Mouse (Mus musculus) hindbrain, embryonic 16.5 days (tissue): ENCODE measurements around the gene S100a6. TPM values are rescaled to one million over a fixed set of nuclear protein-coding genes. Genes with fewer than 3 reads are reported as not detected.

Experiments used
- ATAC-seq: fragments of 200-750 bp; cut with Nextera tagmentation; 2 replicates; pipeline ENCODE4 v1.8.0; 2017; ENCODE audit warnings: moderate TSS enrichment, moderate library complexity
- H3K27ac ChIP-seq: fragments of 300-500 bp; sonication (generic); 2 replicates; pipeline ENCODE4 v1.5.1; 2014; ENCODE audit warnings: low read depth, mild to moderate bottlenecking, control low read depth, low read length, moderate library complexity
- H3K27me3 ChIP-seq: fragments of 300-500 bp; sonication (generic); replicated peaks from 2 replicates; pipeline ENCODE4 v1.6.1; 2014; ENCODE audit warnings: low read length; ENCODE audit not compliant: control insufficient read depth, insufficient read depth
- H3K36me3 ChIP-seq: fragments of 300-500 bp; sonication (generic); 2 replicates; pipeline ENCODE4 v1.6.1; 2014; ENCODE audit warnings: mild to moderate bottlenecking, low read length, moderate library complexity, mixed read lengths; ENCODE audit not compliant: control insufficient read depth, insufficient read depth
- H3K4me1 ChIP-seq: fragments of 300-500 bp; sonication (generic); 2 replicates; pipeline ENCODE4 v1.6.1; 2014; ENCODE audit warnings: low read depth, low read length; ENCODE audit not compliant: control insufficient read depth, insufficient read depth
- H3K4me2 ChIP-seq: fragments of 300-500 bp; sonication (generic); 2 replicates; pipeline ENCODE4 v1.6.1; 2014; ENCODE audit warnings: mild to moderate bottlenecking, low read length, control low read depth, moderate library complexity
- H3K4me3 ChIP-seq: fragments of 300-500 bp; sonication (generic); 2 replicates; pipeline ENCODE4 v1.5.1; 2014; ENCODE audit warnings: mild to moderate bottlenecking, low read length, control low read depth, moderate library complexity
- H3K9ac ChIP-seq: fragments of 300-500 bp; sonication (generic); 2 replicates; pipeline ENCODE4 v1.6.1; 2014; ENCODE audit warnings: low read depth, mild to moderate bottlenecking, control low read depth, low read length, moderate library complexity
- H3K9me3 ChIP-seq: fragments of 300-500 bp; sonication (generic); 2 replicates; pipeline ENCODE4 v1.6.1; 2014; ENCODE audit warnings: mild to moderate bottlenecking, low read length, moderate library complexity; ENCODE audit not compliant: control insufficient read depth
- WGBS: fragments of 180-500 bp; shearing (Covaris S2); extraction: QIAGEN DNeasy Blood & Tissue Kit; methylation state at CpG from one replicate; pipeline ENCODE4 v1.1.7; 2014; 5-methylcytosine and 5-hydroxymethylcytosine counted together
- polyA plus RNA-seq: library from polyadenylated mRNA; unstranded; fragments of >200 nt; fragmentation: Nextera tagmentation; extraction: Ambion mirVana; gene quantifications from 2 replicates; pipeline ENCODE4 v1.2.1, GENCODE M21; 2015

S100a6 gene
- polyA plus RNA-seq, 1 experiment from 2014 or later, result 32.1 TPM

DNA sequence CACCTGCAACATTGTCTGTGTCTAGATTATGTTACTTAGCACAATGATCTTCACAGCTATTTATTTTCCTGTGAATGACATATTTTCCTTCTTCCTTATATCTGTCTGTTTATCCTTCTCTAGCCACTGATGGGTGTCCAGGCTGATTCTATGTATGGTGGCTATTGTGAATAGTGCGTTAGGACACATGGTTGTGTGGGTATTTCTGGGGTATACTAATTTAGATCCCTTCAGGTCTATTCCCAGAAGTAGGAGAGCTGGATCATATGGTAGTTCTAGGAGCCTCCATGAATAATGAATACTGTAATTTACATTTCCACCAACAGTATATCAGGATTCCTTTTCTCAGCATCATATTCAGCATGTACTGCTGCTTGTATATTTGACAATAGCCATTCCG is 37.1 kb downstream of the S100a6 start:
- no peak for ATAC-seq
- H3K4me3 ChIP-seq, result no peak overlapping the region
- no peak overlapping the region for H3K27ac ChIP-seq
- H3K36me3 ChIP-seq, result no peaks in the 10 kb centered on the region
- H3K4me1 ChIP-seq, result no peaks in the 10 kb centered on the region
- 89% methylated on average over 2 of the region's 2 CpGs for WGBS
- no peak overlapping the region for H3K9ac ChIP-seq
- no peaks in the 10 kb centered on the region for H3K9me3 ChIP-seq
- H3K4me2 ChIP-seq, result no peak overlapping the region
- peaks cover 2% of the 10 kb centered on the region; the same call in 1 of the 2 replicates for H3K27me3 ChIP-seq

- Histone ChIP-seq H3K27ac (no peak overlapping the region), H3K9me3 (no peaks in the 10 kb centered on the region), H3K4me2 (no peak overlapping the region), H3K9ac (no peak overlapping the region), H3K36me3 (no peaks in the 10 kb centered on the region), H3K4me3 (no peak overlapping the region), H3K4me1 (no peaks in the 10 kb centered on the region), H3K27me3 (peaks cover 2% of the 10 kb centered on the region; the same call in 1 of the 2 replicates)
- ATAC-seq, result peak; percentile 94
- 36% methylated on average over 5 of the region's 5 CpGs for WGBS
Observed at GRCm38 (mm10) chr3:90652878-90653508, 40.3 kb downstream of the S100a6 start.

GRCm38 (mm10) chr3:90653717-90654116 is 41.0 kb downstream of the S100a6 start, which contains the start of gene S100a7a:
Gene S100a7a (plus strand): TSS chr3:90654017.
- H3K4me2 ChIP-seq, result no peak within 1 kb of the TSS
- ATAC-seq, result no peak
- H3K27ac ChIP-seq, result no peak within 1 kb of the TSS
- no peaks in the 10 kb centered on the region for H3K36me3 ChIP-seq
- no peaks in the 10 kb centered on the region for H3K9me3 ChIP-seq
- H3K9ac ChIP-seq, result no peak within 1 kb of the TSS
- H3K4me3 ChIP-seq, result no peak within 1 kb of the TSS
- no peaks in the 10 kb centered on the region for H3K4me1 ChIP-seq
- peaks cover 2% of the 10 kb centered on the region; the same call in 1 of the 2 replicates for H3K27me3 ChIP-seq

GRCm38 (mm10) chr3:90657405-90657804 is 44.7 kb downstream of the S100a6 start:
- ATAC-seq, result no peak

GRCm38 (mm10) chr3:90659364-90660044 is 46.8 kb downstream of the S100a6 start:
- no peaks in the 10 kb centered on the region for H3K4me1 ChIP-seq
- no peaks in the 10 kb centered on the region for H3K36me3 ChIP-seq
- no peaks in the 10 kb centered on the region for H3K27me3 ChIP-seq
- no peak overlapping the region for H3K9ac ChIP-seq
- no peaks in the 10 kb centered on the region for H3K9me3 ChIP-seq
- ATAC-seq, result no peak
- H3K4me3 ChIP-seq, result no peak overlapping the region
- H3K27ac ChIP-seq, result no peak overlapping the region
- no peak overlapping the region for H3K4me2 ChIP-seq

More at GRCm38 (mm10) chr3:90657405-90657804, 44.7 kb downstream of the S100a6 start:
- H3K27ac ChIP-seq, result no peak overlapping the region
- H3K27me3 ChIP-seq, result peaks cover 2% of the 10 kb centered on the region; the same call in 1 of the 2 replicates
- no peak overlapping the region for H3K9ac ChIP-seq
- no peaks in the 10 kb centered on the region for H3K9me3 ChIP-seq
- no peak overlapping the region for H3K4me3 ChIP-seq
- WGBS, result 71% methylated on average over 4 of the region's 4 CpGs
- H3K36me3 ChIP-seq, result no peaks in the 10 kb centered on the region
- H3K4me1 ChIP-seq, result no peaks in the 10 kb centered on the region
- no peak overlapping the region for H3K4me2 ChIP-seq

DNA sequence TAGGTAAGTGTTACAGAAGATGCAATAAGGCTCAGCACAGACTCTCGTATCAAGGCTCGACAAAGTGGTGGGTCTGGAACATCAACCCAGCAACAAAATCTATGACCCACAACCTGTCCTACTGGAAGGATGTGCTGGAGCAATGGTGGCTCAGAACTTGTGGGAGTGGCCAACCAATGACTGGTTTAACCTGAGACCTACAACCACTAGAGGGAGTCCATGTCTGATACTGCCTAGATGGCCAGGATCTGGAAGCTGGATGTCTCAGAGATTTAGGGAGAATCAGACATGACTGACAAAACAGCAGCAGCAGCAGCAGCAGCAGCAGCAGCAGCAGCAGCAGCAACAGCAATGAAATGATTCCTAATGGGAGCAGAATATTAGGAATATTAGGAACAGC is 51.5 kb downstream of the S100a6 start:
- no peak overlapping the region for H3K4me3 ChIP-seq
- 83% methylated on average over 2 of the region's 2 CpGs for WGBS
- ATAC-seq, result no peak
- H3K27me3 ChIP-seq, result no peaks in the 10 kb centered on the region
- H3K4me1 ChIP-seq, result no peaks in the 10 kb centered on the region
- H3K9me3 ChIP-seq, result no peaks in the 10 kb centered on the region
- no peak overlapping the region for H3K27ac ChIP-seq
- H3K9ac ChIP-seq, result no peak overlapping the region
- no peaks in the 10 kb centered on the region for H3K36me3 ChIP-seq
- H3K4me2 ChIP-seq, result no peak overlapping the region

DNA sequence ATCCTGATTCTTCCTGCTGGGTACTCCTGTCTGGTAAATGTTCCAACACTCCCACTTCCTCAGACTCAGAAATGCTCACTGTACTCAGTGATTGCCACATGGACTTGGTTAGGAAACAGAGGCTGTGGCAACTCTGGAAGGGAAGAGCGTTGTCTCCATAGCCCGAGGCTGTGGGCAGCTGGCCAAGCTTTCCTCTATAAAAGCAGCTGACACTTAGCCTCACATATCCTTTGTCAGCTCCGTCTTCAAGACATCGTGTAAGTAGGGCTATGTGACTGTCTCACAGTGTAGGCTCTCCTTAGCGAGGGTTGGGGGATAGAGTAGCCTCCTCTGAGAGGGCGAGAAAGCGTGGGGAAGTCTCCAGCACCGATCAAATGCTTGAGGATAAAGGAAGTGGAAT is 56.2 kb downstream of the S100a6 start, which contains the start of gene S100a8:
Gene S100a8 (plus strand): TSS at position 133 of the 400 bp plus-strand sequence.
- Histone ChIP-seq H3K27ac (no peak within 1 kb of the TSS), H3K4me1 (no peaks in the 10 kb centered on the region), H3K4me2 (no peak within 1 kb of the TSS), H3K36me3 (no peaks in the 10 kb centered on the region), H3K4me3 (no peak within 1 kb of the TSS), H3K9ac (no peak within 1 kb of the TSS), H3K9me3 (no peaks in the 10 kb centered on the region), H3K27me3 (no peaks in the 10 kb centered on the region)
- 71% methylated on average over 8 of the region's 8 CpGs for WGBS
- no peak for ATAC-seq

Other genes starting within 250 kb of the S100a6 start
- 30.1 and 30.8 TPM in 2 replicates for gene Slc27a3, start 222.9 kb upstream of the S100a6 start, polyA plus RNA-seq
- 27.8 and 30.3 TPM in 2 replicates for gene Ints3, start 179.3 kb upstream of the S100a6 start, polyA plus RNA-seq
- 3.1 and 3.2 TPM in 2 replicates for gene Npr1, start 147.0 kb upstream of the S100a6 start, polyA plus RNA-seq
- 224 and 229 TPM in 2 replicates for gene Ilf2, start 136.8 kb upstream of the S100a6 start, polyA plus RNA-seq
- 96.8 and 98.1 TPM in 2 replicates for gene Snapin, start 121.8 kb upstream of the S100a6 start, polyA plus RNA-seq
- 161 and 164 TPM in 2 replicates for gene Chtop, start 103.4 kb upstream of the S100a6 start, polyA plus RNA-seq
- 26.1 and 40.5 TPM in 2 replicates for gene S100a1, start 98.5 kb upstream of the S100a6 start, polyA plus RNA-seq
- gene S100a13, start 98.4 kb upstream of the S100a6 start, polyA plus RNA-seq, result 13.6 and 17.2 TPM in 2 replicates
- 0.19 TPM in 1 of 2 replicates, not detected in the other for gene S100a14, start 86.0 kb upstream of the S100a6 start, polyA plus RNA-seq
- 50.5 and 60.8 TPM in 2 replicates for gene S100a16, start 75.6 kb upstream of the S100a6 start, polyA plus RNA-seq
- 1.0 and 1.6 TPM in 2 replicates for gene S100a3, start 52.3 kb upstream of the S100a6 start, polyA plus RNA-seq
- not detected in 2 replicates for gene S100a2, start 22.6 kb upstream of the S100a6 start, polyA plus RNA-seq
- gene Gm42674, start 11.0 kb upstream of the S100a6 start, polyA plus RNA-seq, result 0.51 TPM in 1 of 2 replicates, not detected in the other
- 0.36 and 1.4 TPM in 2 replicates for gene S100a4, start 9.1 kb upstream of the S100a6 start, polyA plus RNA-seq
- gene S100a5, start 4.4 kb upstream of the S100a6 start, polyA plus RNA-seq, result not detected in 2 replicates
- gene S100a7a, start 41.1 kb downstream of the S100a6 start, polyA plus RNA-seq, result 0.20 and 0.24 TPM in 2 replicates
- gene S100a8, start 56.1 kb downstream of the S100a6 start, polyA plus RNA-seq, result 2.2 and 6.7 TPM in 2 replicates
- gene S100a9, start 82.8 kb downstream of the S100a6 start, polyA plus RNA-seq, result 3.1 and 5.5 TPM in 2 replicates
- not detected in 2 replicates for gene Pglyrp4, start 114.0 kb downstream of the S100a6 start, polyA plus RNA-seq
- gene Gm5849, start 165.0 kb downstream of the S100a6 start, polyA plus RNA-seq, result not detected in 2 replicates